Mouse (Mus musculus) forebrain, embryonic 13.5 days (tissue): ENCODE measurements at regions not wholly inside any gene's neighbourhood (a gene's known extent, or its start where the extent isn't known, plus 50 kb on each side); places are given as distances from the start of the nearest gene placed in this dataset.

Experiments
- ATAC-seq: fragments of 200-750 bp; cut with Nextera tagmentation; 2 replicates; pipeline ENCODE4 v1.8.0; 2017
- H3K27ac ChIP-seq: fragments of 300-500 bp; sonication (generic); 2 replicates; pipeline ENCODE4 v1.5.1; 2015; ENCODE audit warnings: inconsistent platforms, mild to moderate bottlenecking, moderate library complexity
- H3K27me3 ChIP-seq: fragments of 300-500 bp; sonication (generic); 2 replicates; pipeline ENCODE4 v1.6.1; 2015; ENCODE audit warnings: mild to moderate bottlenecking, inconsistent platforms
- H3K36me3 ChIP-seq: fragments of 300-500 bp; sonication (generic); 2 replicates; pipeline ENCODE4 v1.6.1; 2015; ENCODE audit warnings: mild to moderate bottlenecking, inconsistent platforms; ENCODE audit not compliant: poor library complexity, severe bottlenecking
- H3K4me1 ChIP-seq: fragments of 300-500 bp; sonication (generic); 2 replicates; pipeline ENCODE4 v1.6.1; 2015; ENCODE audit warnings: inconsistent platforms
- H3K4me2 ChIP-seq: fragments of 300-500 bp; sonication (generic); 2 replicates; pipeline ENCODE4 v1.6.1; 2015; ENCODE audit warnings: inconsistent platforms, mild to moderate bottlenecking, moderate library complexity
- H3K4me3 ChIP-seq: fragments of 300-500 bp; sonication (generic); 2 replicates; pipeline ENCODE4 v1.5.1; 2015; ENCODE audit warnings: mild to moderate bottlenecking, inconsistent platforms
- H3K9ac ChIP-seq: fragments of 300-500 bp; sonication (generic); 2 replicates; pipeline ENCODE4 v1.6.1; 2015; ENCODE audit warnings: mild to moderate bottlenecking, inconsistent platforms
- H3K9me3 ChIP-seq: fragments of 300-500 bp; sonication (generic); replicated peaks from 2 replicates; pipeline ENCODE4 v1.6.1; 2016; ENCODE audit warnings: inconsistent platforms
- WGBS: fragments of 180-500 bp; shearing (Covaris S2); methylation state at CpG from one replicate; pipeline ENCODE4 v1.1.7; 2015; 5-methylcytosine and 5-hydroxymethylcytosine counted together

DNA sequence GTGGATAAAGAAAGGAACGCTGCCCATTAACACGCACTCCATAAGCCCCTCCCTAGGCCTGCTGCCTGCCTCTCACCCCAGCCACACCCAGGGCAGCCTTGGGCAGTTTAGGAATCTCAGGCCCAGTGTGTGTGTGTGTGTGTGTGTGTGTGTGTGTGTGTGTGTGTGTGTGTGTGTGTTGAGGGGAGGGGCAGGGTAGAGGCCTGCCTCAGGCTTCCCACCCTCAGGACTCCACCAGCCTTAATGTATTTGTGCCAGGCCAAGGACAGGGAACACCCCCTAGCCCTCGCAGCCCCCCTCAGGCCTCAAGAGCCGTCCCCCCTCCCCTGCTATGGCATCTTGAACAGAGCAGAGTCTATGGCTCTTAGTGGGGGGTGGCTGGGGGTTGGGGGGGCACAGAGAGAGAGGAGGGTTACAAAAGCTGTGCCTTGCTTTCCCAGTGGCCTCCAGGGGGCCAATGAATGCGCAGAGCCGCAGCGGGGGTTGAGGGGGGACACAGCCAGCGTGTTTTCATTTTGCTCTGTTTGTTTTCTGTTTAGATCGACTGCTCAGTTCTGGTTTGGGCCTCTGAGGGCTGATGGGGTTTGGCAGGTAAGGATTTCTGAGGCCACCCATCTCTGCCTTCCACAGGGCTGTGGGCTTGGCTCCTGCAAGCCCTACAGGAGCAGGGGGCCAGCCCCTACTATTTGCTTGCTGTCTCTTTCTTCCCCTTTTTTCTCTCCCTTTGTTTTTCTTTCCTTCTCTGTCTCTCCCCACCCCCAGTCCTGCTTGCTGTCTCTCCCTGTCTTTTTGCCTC is 131.8 kb downstream of the Pja1 start:
- H3K4me2 ChIP-seq: no peak overlapping the region
- peak; percentile 51; the same call in 1 of the 2 replicates for ATAC-seq
- 22% methylated on average over 7 of the region's 9 CpGs for WGBS
- H3K36me3 ChIP-seq: no peaks in the 10 kb centered on the region
- H3K27me3 ChIP-seq: 0 out of 2 replicates have a peak, but pooled peaks cover 10% of the 10 kb centered on the region
- no peak overlapping the region for H3K4me3 ChIP-seq
- no peaks in the 10 kb centered on the region for H3K9me3 ChIP-seq
- H3K27ac ChIP-seq: no peak overlapping the region
- no peak overlapping the region for H3K9ac ChIP-seq
- H3K4me1 ChIP-seq: peaks cover 20% of the 10 kb centered on the region

DNA sequence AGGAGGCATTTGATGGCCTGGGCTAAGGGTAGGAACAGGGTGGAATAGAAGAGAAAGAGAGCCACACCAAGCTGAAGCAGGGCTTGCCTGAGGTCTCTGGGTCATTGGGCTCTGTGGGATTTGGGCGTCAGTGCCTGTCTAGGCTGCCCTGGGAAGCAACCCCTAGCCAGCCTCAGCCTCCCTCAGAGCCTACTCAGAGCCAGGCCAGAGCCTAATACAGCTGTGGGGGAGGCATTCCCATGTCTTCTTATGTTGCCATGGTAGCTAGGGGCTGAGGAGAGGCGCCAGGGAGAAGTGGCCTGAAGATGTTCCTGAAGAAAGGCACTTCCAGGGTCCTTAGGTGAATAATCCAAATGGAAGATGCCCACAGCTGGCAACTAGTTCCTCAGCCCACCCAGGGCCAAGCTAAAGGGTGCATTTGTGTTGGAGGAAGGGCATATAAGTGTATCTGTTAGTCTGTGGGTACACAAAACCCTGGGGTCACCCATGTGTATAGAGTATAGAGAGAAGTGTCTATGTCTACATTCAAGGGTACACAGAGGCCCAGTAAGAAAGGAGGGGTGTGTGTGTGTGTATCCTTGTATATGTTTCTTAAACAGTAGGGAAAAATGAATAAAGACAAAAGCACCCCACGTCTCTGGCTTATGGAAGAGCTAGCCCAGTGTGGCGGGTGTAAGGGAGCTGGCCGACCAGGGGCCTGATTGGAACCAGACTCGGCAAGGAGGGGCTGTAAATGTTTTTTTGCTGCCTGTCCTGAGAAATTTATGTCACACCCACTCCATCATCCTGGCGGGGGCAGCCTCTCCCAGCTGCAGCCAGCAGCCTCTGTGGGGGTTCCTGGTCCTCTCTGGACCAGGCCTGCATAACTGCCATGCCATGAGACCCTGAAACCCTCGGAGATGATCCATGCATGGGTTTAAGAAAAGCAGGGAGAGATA is 134.2 kb downstream of the Pja1 start:
- WGBS: 65% methylated on average over 7 of the region's 8 CpGs
- H3K27ac ChIP-seq: no peak overlapping the region
- no peaks in the 10 kb centered on the region for H3K9me3 ChIP-seq
- H3K4me2 ChIP-seq: no peak overlapping the region
- no peak overlapping the region for H3K9ac ChIP-seq
- no peak overlapping the region for H3K4me3 ChIP-seq
- H3K36me3 ChIP-seq: no peaks in the 10 kb centered on the region
- H3K27me3 ChIP-seq: 0 out of 2 replicates have a peak, but pooled peaks cover 10% of the 10 kb centered on the region
- peaks cover 20% of the 10 kb centered on the region for H3K4me1 ChIP-seq
- ATAC-seq: no peak

GRCm38 (mm10) chrX:99335886-99336589 is 135.0 kb downstream of the Pja1 start:
- H3K27me3 ChIP-seq: 0 out of 2 replicates have a peak, but pooled peaks cover 12% of the 10 kb centered on the region
- no peaks in the 10 kb centered on the region for H3K9me3 ChIP-seq
- H3K36me3 ChIP-seq: no peaks in the 10 kb centered on the region
- peaks cover 27% of the 10 kb centered on the region for H3K4me1 ChIP-seq
- H3K4me2 ChIP-seq: no peak overlapping the region
- 55% methylated on average over 8 of the region's 8 CpGs for WGBS
- H3K27ac ChIP-seq: no peak overlapping the region
- no peak overlapping the region for H3K9ac ChIP-seq
- no peak overlapping the region for H3K4me3 ChIP-seq
- ATAC-seq: no peak

- H3K9ac ChIP-seq: no peak overlapping the region
- WGBS: 42% methylated on average over 4 of the region's 4 CpGs
- peaks cover 15% of the 10 kb centered on the region for H3K4me1 ChIP-seq
- H3K36me3 ChIP-seq: no peaks in the 10 kb centered on the region
- 0 out of 2 replicates have a peak, but pooled peaks cover 12% of the 10 kb centered on the region for H3K27me3 ChIP-seq
- H3K27ac ChIP-seq: peak overlapping the region; percentile 61
- H3K4me2 ChIP-seq: no peak overlapping the region
- no peak overlapping the region for H3K4me3 ChIP-seq
- no peaks in the 10 kb centered on the region for H3K9me3 ChIP-seq
- no peak; the same call in 1 of the 2 replicates for ATAC-seq
Observed at GRCm38 (mm10) chrX:99332457-99332770, 138.7 kb downstream of the Pja1 start.

GRCm38 (mm10) chrX:99331764-99332456 is 139.2 kb downstream of the Pja1 start:
- 29% methylated on average over 9 of the region's 9 CpGs for WGBS
- no peaks in the 10 kb centered on the region for H3K9me3 ChIP-seq
- no peak overlapping the region for H3K4me2 ChIP-seq
- no peak overlapping the region for H3K4me3 ChIP-seq
- no peaks in the 10 kb centered on the region for H3K36me3 ChIP-seq
- ATAC-seq: peak; percentile 79
- no peak overlapping the region for H3K9ac ChIP-seq
- peaks cover 14% of the 10 kb centered on the region for H3K4me1 ChIP-seq
- H3K27ac ChIP-seq: peak overlapping the region; percentile 79
- 0 out of 2 replicates have a peak, but pooled peaks cover 9% of the 10 kb centered on the region for H3K27me3 ChIP-seq

GRCm38 (mm10) chrX:99330386-99330785 is 140.7 kb downstream of the Pja1 start:
- Histone ChIP-seq H3K9me3 (no peaks in the 10 kb centered on the region), H3K4me1 (peaks cover 19% of the 10 kb centered on the region), H3K36me3 (no peaks in the 10 kb centered on the region), H3K4me3 (no peak overlapping the region), H3K4me2 (no peak overlapping the region), H3K27ac (no peak overlapping the region), H3K27me3 (peaks cover 11% of the 10 kb centered on the region; the same call in 1 of the 2 replicates), H3K9ac (no peak overlapping the region)
- WGBS: 94% methylated on average over 8 of the region's 8 CpGs
- ATAC-seq: no peak

- Histone ChIP-seq H3K4me1 (peaks cover 30% of the 10 kb centered on the region), H3K36me3 (no peaks in the 10 kb centered on the region), H3K27ac (no peak overlapping the region), H3K4me2 (no peak overlapping the region), H3K9ac (no peak overlapping the region), H3K27me3 (peaks cover 13% of the 10 kb centered on the region; the same call in 1 of the 2 replicates), H3K4me3 (no peak overlapping the region), H3K9me3 (no peaks in the 10 kb centered on the region)
- 78% methylated on average over 4 of the region's 4 CpGs for WGBS
- ATAC-seq: no peak
Observed at GRCm38 (mm10) chrX:99328576-99328975, 142.5 kb downstream of the Pja1 start.

DNA sequence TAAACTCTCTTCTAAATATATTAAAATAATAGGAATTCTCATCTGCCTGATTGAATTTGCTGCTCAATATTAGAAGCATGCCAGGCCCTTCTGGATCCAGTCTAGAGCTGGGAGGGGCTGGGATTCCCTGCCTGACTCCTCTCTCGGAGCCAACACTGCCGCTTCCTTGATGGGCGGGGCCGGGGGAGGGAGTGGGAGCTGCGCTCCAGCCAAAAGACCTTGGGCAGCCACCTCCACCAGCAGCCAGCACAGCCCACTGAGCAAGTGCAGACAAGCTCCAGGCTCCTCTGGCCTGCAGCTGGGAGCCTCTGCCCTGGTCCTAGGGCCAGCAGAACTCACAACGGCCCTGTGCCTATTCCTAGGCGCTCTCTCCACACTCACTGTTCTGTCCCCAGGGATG is 144.9 kb downstream of the Pja1 start:
- Histone ChIP-seq H3K27ac (peak overlapping the region; percentile 69), H3K9ac (no peak overlapping the region)
- WGBS: 38% methylated on average over 7 of the region's 7 CpGs

DNA sequence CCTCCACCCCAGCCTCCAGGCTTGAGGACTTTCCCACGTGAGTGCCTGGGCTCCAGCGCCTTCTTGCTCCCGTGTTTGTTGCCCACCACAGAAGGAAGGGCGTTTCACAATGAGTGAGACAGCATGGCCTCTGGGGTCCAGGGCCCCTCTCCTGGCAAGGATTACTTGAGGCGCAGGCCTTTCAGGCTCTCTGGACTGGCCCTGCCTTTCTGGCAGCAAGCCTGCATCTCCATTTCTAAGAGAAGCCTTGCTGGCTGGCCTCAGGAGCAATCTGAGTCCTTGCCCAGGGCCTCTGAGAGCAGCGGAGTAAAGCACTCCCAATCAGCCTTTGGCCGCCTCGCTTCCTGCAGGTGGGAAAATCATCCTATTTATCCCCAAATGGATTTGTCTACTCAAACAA is 145.6 kb downstream of the Pja1 start:
- no peaks in the 10 kb centered on the region for H3K36me3 ChIP-seq
- no peaks in the 10 kb centered on the region for H3K9me3 ChIP-seq
- peak; percentile 74 for ATAC-seq
- H3K4me3 ChIP-seq: no peak overlapping the region
- peaks cover 11% of the 10 kb centered on the region; the same call in 1 of the 2 replicates for H3K27me3 ChIP-seq
- H3K4me1 ChIP-seq: peaks cover 24% of the 10 kb centered on the region
- H3K9ac ChIP-seq: no peak overlapping the region
- no peak overlapping the region for H3K4me2 ChIP-seq
- 35% methylated on average over 8 of the region's 8 CpGs for WGBS
- peak overlapping the region; percentile 69 for H3K27ac ChIP-seq

More for the DNA sequence above, 144.9 kb downstream of the Pja1 start:
- peak; percentile 60; the same call in 1 of the 2 replicates for ATAC-seq
- Histone ChIP-seq H3K9me3 (no peaks in the 10 kb centered on the region), H3K27me3 (peaks cover 11% of the 10 kb centered on the region; the same call in 1 of the 2 replicates), H3K4me2 (no peak overlapping the region), H3K4me1 (peaks cover 24% of the 10 kb centered on the region), H3K36me3 (no peaks in the 10 kb centered on the region), H3K4me3 (no peak overlapping the region)

DNA sequence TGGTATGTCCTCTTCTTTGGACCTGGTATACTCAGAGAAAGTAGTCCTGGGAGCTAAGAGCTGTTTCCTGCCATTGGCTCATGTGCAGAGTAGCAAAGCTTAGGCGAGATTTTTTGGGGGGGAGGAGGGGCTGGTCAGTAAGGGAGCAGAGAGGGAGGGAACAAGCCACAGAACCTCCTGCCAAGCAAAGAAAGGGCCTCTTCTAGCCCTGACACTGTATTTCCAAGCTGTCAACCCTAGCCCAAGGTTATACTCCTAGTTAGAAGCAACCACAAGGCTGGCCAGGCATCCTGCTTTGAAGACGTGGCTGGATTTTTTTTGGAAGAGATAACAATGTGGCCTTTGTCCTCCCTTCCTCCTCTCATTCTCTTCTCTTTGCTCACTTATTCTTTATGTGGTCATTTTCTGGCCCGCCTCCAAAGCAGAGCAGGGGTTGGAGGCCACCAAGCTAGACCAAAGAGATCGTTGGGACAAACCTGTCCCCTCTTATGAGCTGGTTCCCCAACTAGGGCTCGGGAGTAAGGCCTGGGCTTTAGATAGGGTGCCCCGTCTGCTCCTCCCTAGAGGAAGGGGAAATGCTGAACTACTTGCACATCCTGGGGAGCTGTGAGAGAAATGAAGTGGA is 146.4 kb downstream of the Pja1 start:
- H3K4me2 ChIP-seq: no peak overlapping the region
- no peak for ATAC-seq
- H3K4me1 ChIP-seq: peaks cover 24% of the 10 kb centered on the region
- no peaks in the 10 kb centered on the region for H3K36me3 ChIP-seq
- H3K9me3 ChIP-seq: no peaks in the 10 kb centered on the region
- WGBS: 42% methylated on average over 6 of the region's 6 CpGs
- no peak overlapping the region for H3K4me3 ChIP-seq
- H3K27me3 ChIP-seq: peaks cover 11% of the 10 kb centered on the region; the same call in 1 of the 2 replicates
- no peak overlapping the region for H3K9ac ChIP-seq
- peak overlapping the region; percentile 69 for H3K27ac ChIP-seq

- no peak overlapping the region for H3K9ac ChIP-seq
- no peak overlapping the region for H3K27ac ChIP-seq
- no peaks in the 10 kb centered on the region for H3K9me3 ChIP-seq
- no peak for ATAC-seq
- H3K4me1 ChIP-seq: peaks cover 23% of the 10 kb centered on the region
- H3K4me2 ChIP-seq: no peak overlapping the region
- H3K4me3 ChIP-seq: no peak overlapping the region
- WGBS: 92% methylated on average over 7 of the region's 7 CpGs
- no peaks in the 10 kb centered on the region for H3K36me3 ChIP-seq
- peaks cover 17% of the 10 kb centered on the region; the same call in 1 of the 2 replicates for H3K27me3 ChIP-seq
Observed at GRCm38 (mm10) chrX:99319791-99320190, 151.3 kb downstream of the Pja1 start.
